Mouse (Mus musculus): ENCODE data around the gene Cryba4. TPM values are rescaled to one million over a fixed set of nuclear protein-coding genes. Genes with fewer than 3 reads are reported as not detected.

Cryba4 gene
- polyA plus RNA-seq, 1 experiment = 0.23 TPM

DNA sequence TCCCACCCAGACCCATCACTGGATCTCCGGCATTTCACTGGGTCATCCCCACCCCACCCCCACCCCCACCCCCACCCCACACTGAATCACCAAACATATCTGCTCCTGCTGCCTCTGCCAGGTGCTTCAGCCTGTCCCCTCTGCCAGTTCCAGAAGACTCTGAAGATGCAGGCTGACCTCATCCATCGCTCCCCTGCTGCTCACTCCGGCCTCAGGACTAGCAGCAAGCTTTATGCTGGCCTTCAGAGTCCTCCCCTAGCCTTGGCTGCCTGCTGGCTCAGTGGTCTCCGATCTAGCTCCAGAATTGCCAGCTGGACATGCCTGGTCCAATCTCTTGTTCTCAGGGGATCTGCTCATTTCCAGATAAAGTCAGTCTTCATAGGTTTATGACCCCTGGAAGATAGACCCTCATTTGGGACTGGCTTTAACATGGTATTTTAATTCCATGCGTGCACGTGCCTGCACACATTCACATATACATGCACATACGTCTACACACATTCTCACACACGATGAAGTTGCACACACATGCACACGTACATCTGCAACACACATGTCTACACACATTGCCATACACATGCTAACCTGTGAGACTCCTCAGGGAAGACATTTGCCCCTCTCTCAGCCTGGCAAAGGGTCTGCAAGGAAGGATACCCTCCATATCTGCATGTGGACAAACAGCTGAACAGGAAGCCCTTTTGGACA lies 14.3 kb downstream of the Cryba4 start:
- DNase-seq (ENCODE audit: low spot score) = no peak

DNA sequence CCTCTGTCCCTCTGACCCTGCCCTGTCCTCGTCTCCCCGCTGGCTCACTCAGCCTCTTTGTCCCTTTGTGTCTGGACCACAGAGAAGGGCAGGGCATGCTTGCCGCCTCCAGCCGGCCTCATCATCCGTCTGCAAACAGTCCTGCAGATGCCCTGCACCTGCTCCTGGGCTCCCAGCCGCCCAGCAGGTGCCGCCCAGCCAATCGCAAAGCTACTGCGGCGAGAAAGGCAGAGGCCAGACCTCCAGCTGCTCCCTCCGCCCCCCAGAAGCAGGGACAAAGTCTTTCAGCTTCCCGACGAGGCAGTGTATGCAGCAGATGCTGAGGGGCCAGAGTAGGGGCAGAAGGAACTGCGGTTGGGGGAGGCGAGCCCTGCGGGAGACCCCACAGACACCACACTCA lies 14.9 kb downstream of the Cryba4 start:
- DNase-seq (ENCODE audit: low spot score) = no peak

DNA sequence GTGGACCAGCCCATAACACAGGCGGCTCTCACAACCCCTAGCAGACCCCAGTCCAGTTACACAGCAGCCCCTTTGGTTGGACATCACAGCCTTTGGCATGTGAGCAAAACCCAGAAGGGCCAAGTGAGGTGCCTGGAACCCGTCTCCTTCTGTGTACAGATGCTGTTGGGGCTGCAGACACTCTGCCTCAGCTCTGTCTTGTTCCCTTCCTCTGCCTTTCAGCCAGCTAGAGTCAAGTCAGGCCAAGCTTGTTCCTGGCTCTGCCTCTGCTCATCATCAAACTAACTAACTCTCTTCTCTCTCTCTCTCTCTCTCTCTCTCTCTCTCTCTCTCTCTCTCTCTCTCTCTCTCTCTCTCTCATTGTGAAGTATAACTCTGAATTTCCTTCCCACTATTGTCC lies 15.7 kb downstream of the Cryba4 start:
- DNase-seq (ENCODE audit: low spot score) = no peak

DNA sequence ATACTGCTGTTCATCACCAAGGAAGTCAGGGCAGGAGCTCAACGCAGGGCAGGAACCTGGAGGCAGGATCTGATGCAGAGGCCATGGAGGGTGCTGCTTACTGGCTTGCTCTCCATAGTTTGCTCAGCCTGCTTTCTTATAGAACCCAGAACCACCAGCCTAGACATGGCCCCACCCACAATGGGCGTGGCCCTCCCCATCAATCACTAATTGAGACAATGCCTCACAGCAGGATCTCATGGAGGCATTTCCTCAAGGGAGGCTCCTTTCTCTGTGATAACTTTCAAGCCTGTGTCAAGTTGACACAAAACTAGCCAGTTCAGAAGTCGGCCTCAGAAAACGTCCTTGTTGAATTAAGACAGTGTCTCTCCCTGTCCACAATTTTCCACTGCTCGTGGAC lies 16.5 kb downstream of the Cryba4 start:
- DNase-seq (ENCODE audit: low spot score) = no peak

DNA sequence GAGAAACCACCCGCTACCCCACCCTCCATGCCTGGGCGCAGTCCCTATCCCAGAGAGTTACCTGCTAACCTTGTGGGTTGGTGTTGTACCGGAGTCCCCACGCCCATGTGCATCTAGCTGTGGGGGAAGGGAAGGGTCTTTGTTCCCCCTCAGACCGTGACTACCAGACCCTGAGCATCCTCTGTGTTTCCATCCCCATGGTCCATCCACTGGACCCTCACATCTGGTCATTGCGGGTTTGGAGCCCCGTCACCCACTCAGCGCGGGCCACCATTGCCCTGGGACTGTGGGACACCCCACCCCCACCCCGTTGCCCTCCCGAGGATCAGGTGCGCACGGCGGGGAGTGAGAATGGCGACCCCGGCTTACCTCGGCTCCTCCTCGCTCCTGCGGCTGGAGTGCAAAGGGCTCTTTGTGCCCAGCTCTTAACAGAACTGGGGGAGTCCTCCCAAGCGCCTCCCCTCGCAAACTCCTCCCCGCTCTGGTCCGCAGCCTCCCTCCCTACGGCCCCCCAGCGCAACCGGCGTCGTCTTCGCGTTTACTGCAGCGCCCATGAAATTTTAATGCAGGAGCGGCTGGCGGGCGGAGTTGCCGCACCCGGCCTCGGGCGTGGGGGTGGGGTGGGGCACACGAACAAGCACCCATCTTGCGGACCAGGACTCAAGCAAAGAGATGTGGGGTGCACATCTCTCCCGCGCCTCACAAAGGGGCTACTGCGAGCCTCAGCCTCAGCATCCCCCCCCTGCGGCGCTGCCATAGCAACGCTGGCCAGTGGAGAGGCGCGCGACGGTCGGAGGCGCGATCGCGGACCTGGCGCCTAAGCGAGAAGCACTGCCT lies 23.9 kb downstream of the Cryba4 start:
- DNase-seq (ENCODE audit: low spot score) = no peak

DNA sequence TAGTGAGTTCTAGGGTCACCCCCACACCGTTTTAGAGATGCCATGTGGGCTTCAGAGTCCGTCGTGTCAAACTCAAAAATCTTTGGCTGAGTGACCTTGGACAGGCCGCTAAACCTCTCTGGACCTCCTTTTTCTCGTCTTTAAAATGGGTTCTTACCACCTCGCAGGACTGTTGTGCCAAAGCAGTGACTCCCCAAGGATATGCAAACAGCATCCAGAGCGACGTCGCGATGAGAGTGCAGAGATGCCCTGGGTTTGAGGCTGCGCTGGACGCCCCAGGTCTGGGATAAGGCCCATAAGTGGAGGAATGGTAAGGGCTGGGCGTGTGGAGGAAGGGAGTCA lies 24.4 kb downstream of the Cryba4 start:
- no peak for DNase-seq (ENCODE audit: low spot score)

DNA sequence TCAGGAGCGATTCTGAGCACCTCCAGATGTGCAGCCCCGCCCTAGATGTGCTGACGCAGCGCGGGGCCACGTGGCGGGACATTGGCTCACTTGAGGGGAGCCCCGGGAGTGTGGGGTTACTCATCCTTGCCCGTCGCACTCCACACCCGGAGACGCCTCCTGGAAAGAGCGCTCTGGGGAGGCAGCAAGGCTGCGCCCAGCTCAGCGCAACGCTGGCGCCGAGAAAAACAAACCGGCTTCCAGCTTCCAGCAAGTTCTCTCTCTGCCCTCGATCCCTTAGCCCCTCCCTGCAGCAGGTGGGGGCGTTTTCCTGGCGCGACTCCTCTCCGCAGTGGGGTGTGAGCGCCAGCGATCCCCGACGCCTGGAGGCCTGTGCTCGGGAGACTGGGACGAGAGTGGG lies 25.0 kb downstream of the Cryba4 start:
- DNase-seq (ENCODE audit: low spot score) = no peak

DNA sequence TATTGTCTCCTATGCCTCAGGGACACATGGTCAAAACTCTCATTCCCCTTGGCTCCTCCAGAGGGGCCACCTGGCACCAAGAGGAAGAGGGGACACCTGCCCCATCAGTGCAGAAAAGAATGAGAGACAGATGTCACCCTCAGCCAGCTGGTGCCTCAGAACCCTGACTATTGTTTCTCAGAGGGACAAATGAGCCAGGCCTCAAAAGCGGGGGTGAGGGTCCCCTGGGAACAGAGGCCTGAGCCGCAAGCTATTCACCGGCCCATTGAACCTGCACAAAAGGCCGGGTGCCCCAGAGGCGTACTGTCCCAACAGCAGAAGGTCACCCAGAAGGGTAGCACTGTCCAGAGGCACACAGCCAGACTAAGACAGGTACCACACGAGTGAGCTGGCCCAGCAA lies 26.7 kb downstream of the Cryba4 start:
- no peak for DNase-seq (ENCODE audit: low spot score)

DNA sequence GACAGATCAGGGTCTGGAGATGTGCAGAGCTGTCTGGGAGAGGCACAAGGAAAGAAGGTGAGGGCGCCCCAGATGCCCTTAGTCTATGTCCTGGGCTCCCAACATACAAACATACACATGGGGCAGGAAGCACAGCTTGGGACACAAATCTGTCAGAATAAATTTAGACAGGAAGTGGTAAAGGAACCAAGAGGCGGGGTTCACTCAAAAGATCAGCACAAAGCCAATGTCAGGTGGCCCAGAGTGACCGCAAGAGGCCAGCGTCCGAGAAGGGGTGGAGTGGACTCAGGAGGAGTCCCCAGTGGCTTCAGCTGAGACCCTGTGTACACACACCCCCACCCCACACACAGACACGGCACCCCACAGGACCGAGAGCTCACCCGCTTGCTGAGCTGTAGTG lies 32.1 kb downstream of the Cryba4 start:
- DNase-seq (ENCODE audit: low spot score) = no peak

DNA sequence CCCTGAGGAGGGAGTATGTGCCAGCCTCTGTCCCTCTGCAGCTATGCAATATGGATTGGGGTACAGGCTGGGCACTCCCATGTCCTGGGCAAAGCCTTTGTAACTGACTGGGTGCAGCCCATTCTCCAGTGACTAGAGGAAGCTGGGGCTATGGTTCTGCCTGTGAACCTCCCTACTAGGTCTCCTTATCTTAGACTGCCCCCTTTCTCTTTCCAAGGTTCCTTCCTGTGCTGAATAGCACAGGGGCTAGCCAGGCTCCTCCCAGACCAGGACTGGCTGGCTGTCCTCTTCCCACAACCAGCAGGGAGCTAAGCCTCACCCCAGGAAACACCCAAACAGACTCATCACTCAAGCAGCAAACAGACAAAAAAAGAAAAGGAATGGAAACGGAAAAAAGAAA lies 32.9 kb downstream of the Cryba4 start:
- no peak for DNase-seq (ENCODE audit: low spot score)

DNA sequence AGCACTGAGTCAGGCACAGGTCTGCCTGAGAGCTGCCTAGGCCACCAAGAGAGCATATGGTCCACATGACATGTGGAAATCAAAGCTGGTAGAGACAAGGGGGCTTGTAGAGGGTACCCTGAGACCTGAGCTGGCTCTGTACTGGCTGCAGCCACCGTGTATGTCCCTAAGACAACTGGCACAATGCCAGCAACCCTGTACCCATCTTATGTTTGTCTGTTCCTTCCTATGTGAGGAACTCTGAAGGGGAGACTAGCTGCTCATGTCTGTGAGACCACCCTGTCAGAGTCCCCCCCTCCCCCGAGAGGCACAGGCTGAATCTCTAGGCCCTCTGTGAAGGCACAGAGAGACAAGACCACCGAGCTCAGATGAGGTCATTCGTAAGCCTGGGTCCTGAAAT lies 33.6 kb downstream of the Cryba4 start:
- DNase-seq (ENCODE audit: low spot score) = no peak

DNA sequence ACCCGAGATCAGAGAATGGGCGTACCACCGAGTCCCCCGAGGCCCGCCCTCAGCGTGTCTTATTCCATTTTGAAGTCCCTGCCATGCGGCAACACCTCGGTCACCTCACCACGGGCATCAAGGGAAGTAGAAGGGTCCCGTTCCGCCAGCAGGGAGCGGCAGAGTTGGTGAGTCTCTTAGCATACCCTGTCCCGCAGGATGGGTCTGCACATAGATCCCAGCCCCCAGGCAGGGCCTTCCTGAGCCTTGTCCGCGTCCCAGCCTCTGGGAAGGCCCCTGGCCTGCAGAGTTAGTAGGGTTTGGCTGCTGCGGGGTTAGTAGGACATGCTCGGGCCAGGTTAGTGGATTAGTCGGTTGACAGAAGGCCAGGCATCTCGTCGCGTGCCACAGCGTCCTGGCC lies 35.3 kb downstream of the Cryba4 start:
- DNase-seq (ENCODE audit: low spot score) = no peak

DNA sequence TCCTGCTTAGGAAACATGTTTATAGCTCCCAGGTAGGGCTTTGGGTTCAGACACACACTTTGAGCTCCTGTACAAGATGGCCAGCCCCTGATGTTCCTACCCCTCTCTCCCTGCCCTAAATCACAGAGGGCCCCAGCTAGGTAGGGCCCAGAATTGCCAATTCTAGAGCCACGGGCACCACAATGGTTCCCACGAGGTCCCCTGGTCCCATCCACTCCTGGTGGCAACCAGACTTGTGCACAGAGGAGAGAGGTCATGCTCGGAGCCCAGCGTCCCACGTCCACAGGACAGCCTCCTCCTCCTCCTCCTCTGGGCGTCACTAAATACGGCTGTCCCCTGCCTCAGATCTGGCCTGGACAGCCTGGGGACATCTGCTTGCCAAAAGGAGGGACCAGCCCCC lies 36.0 kb downstream of the Cryba4 start:
- DNase-seq (ENCODE audit: low spot score) = no peak

DNA sequence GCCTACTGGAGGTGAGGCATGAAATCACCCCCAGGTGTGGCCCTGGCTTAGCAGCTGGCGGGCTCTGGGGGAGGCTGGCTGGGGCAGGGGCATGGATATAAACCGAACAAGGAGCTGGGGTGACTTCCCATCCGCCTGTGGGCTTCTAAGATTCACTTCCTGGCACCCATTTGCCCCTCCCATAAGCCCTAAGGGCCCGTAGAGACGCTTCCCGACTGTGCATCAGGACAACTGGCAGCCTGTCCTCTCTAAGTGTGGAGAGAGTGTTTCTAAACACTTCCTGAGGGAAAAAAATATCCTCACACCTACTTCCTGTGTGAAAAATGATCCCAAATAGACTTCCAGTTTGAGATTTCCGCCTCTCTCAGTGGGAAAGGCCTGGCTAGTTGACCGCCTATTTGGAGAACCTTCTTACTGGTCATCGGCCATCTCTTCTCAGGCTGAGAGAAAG lies 36.5 kb downstream of the Cryba4 start:
- no peak for DNase-seq (ENCODE audit: low spot score)

DNA sequence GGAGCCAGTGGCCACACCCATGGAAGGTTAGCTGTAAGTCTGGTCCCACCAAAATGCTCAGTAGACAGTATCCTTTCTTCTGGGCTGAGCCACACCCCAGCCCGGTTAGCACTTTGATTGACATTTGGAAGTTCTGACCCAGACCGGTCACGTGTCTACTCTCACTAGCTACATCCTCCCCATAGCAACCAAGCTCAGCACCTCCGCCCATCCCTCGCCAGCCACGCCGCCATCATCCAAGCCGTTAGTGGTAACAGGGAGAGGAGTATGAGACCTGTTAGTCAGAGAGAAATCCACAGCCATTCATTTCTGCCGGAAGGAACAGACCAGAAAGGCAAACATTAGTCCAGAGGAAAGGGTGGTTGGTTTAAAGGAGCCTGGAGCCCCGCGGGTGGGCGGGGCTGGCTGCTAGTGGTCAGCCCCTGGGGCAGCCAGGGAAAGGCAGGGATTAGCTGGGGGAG lies 37.0 kb downstream of the Cryba4 start:
- no peak for DNase-seq (ENCODE audit: low spot score)

DNA sequence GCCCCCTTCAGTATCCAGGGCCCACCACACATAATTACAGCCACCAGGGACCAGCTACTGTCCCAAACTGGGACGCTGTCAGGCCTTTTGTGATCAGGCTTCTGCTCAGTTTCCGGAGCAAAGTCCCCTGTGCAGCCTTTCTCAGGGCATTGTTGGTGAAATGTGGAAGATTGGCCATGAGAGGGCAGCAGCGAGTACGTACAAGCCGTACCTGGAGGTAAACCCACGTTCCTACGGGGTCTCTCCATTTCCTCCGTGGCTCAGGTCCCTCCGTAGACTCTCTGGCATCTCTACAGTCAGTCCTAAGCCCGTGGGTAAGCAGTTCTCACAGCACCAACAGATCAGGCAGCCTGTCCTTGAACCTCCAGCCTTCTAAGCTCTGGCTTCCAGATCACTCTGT lies 37.9 kb downstream of the Cryba4 start:
- DNase-seq (ENCODE audit: low spot score) = no peak

DNA sequence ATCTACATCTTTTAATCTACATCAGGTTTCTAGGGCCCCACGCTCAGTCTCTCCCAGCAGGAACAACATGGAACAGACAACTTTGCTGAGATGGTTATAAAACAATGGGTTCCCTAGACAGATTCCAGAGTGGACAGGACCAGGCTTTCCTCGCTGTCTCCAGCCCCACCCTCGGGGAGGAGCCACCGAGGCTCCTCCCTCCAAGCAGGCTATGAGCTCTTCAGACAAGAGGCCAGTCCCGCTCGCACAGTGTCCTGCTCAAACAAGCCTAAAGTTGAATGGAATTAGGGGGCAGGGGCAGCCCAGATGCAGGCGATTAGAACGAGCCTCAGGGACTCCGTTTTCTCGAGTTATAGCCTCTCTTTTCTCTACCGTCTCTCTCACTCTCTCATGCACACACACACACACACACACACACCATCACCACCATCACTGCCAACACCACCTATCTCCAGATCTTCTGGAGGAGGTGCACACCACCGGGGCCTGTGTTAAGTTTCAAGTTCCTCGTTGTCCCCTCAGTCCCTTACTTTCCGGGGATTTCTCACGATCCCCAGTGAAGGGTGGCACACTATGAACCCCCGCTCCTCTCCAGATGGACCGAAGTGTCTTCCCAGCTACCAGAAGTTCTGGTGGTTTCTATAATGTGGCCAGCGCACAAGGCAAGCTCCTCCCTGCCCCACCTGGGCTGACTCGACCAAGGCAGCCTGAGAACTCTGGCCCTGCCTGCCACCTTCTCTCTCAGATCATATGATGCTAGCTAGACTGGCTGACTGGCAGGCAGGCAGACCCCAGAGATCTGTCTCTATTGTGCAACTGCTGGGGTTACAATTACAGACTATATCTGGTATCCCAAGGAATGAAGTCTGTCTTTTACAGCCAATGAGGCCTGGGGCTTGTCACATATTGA lies 38.7 kb downstream of the Cryba4 start:
- DNase-seq (ENCODE audit: low spot score) = no peak

DNA sequence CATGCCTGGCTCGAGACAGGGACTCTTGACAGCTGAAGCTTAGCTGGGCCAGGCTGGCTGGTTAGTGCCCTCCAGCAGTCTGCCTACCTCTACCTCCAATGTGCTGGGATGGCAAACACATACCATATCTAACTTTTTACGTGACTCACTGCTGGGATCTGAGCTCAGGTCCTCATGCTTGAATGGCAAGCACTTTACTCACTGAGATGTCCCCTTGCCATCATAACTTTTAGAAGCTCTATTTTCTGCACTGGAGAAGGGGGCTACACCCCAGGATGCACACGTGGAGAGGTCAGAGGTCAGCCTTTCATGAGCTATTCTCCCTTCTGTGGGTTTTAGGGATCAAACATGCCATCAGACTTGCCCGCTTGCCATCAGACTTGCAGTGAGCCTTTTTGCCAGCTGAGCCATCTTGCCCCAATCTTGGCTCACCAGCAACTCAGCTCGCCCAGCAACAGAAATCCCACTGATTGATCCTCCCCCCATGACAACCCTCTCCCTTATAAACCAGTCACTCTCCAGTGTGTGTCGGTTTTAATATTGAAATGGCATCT lies 39.5 kb downstream of the Cryba4 start:
- no peak for DNase-seq (ENCODE audit: low spot score)

DNA sequence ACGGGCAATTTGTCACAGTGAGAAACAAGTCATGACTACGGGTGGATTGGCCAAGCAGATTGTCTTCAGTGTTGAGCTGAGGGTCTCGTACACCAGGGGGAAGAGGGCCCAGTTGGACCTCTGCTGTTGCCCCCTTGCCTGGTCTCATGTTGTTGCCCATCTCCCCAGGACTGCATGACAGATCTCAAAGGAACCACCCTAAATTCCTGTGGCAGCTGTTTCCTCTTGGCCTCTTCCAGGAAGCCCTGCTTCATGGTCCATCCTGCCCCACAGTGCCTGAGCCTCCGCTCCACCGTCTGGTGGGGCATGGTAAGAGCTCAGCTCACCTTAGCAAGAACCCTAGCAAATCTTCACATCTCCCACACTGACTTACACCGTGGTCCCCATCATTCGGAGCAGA lies 40.4 kb downstream of the Cryba4 start:
- no peak for DNase-seq (ENCODE audit: low spot score)

DNA sequence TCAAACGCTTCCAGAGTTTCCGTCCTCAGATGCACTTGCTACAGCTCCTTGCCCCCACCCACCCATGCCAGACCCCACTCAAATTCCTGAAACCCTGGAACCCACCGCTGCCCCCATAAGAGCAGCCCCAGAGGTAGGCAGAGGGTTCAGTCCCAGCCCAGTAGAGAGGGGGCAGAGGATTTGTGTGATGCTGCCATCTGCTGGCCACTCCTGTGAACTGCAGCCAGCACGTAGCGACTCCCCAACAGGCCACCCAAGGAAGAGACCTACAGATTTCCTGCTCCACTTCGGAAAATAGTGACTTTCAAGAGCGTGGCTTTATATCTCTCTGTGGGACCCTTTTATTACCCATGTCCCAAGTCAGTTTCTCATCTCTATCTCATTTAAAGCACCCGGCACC lies 42.2 kb downstream of the Cryba4 start:
- no peak for DNase-seq (ENCODE audit: low spot score)

DNA sequence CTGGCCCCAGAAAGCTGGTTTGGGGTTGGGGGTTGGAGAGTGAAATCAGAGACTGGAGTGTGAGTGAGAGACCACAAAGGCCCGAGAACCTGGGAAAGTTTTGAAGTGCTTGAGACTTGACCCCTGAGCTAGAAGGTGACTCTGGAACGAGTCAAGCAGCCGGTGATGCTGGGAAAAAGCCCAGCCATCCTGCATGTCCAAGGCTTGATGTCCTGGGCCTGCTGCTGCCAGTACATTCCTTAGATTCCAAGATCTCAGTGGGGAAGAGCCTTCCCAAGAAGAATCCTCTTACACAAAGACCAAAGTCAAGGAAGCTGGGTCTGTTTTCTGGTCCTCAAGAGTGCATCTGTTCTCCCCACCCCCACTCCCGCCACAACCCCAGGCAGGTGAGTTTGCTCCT lies 44.0 kb downstream of the Cryba4 start:
- DNase-seq (ENCODE audit: low spot score) = no peak
